Mouse (Mus musculus): ENCODE measurements around the gene Nampt. TPM values are rescaled to one million over a fixed set of nuclear protein-coding genes. Genes with fewer than 3 reads are reported as not detected.

The Nampt gene
- total and polyA plus RNA-seq, 2 experiments from 2014 or later = 28.6 to 55.1 TPM

- Histone ChIP-seq H3K27me3 (ENCODE audit: insufficient read depth, low read length) (no peaks in the 10 kb centered on the region), H3K4me2 (ENCODE audit: low read depth) (no peak overlapping the region), H3K4me1 (ENCODE audit: insufficient read depth) (no peaks in the 10 kb centered on the region), H3K36me3 (ENCODE audit: insufficient read depth) (no peaks in the 10 kb centered on the region), H3K4me3 (ENCODE audit: low read depth, low read length) (no peak overlapping the region), H3K9me3 (ENCODE audit: low read length) (no peaks in the 10 kb centered on the region), H3K9ac (no peak overlapping the region), H3K27ac (ENCODE audit: low read depth, low read length) (no peak overlapping the region)
- ATAC-seq (peak; percentile 71), DNase-seq (peak; percentile 87)
- WGBS = 50% methylated on average over 13 of the region's 13 CpGs
- TF ChIP-seq CTCF (IDR thresholded peaks at IDR 0.05; ENCODE audit: low read depth) = peak; percentile 98
Measured at GRCm38 (mm10) chr12:32897199-32898120, 78.1 kb downstream of the Nampt start.

DNA sequence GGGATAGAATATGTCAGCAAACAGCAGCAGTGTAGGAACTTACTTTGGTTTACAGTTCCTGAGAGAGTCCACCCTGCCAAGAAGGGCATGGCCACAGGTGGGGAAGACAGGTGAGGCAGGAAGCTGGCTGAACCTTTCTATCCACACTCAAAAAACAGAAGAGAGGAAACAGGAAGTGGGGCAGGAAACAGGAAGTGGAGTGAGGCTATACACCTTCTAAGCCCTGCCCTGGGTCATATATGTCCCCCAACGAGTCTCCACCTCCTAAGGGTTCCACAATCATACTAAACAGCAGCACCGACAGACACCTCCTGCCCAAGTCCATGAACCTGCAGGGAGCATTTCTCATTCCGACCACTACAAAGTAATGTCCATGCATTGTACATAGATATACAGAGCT is 81.7 kb downstream of the Nampt start:
- no peaks in the 10 kb centered on the region for H3K27me3 ChIP-seq (ENCODE audit: insufficient read depth, low read length)
- H3K4me1 ChIP-seq (ENCODE audit: insufficient read depth) = no peaks in the 10 kb centered on the region
- H3K4me2 ChIP-seq (ENCODE audit: low read depth) = no peak overlapping the region
- DNase-seq (no peak), ATAC-seq (no peak)
- no peak overlapping the region for H3K27ac ChIP-seq (ENCODE audit: low read depth, low read length)
- no peaks in the 10 kb centered on the region for H3K9me3 ChIP-seq (ENCODE audit: low read length)
- no peak overlapping the region for H3K9ac ChIP-seq
- H3K4me3 ChIP-seq (ENCODE audit: low read depth, low read length) = no peak overlapping the region
- TF ChIP-seq CTCF (IDR thresholded peaks at IDR 0.05; ENCODE audit: low read depth) = no peak
- WGBS = 83% methylated on average over 3 of the region's 3 CpGs
- no peaks in the 10 kb centered on the region for H3K36me3 ChIP-seq (ENCODE audit: insufficient read depth)

Other genes with a start within 250 kb of the Nampt start
- 18.5 and 21.3 TPM in 2 replicates for gene Sypl, start 134.3 kb downstream of the Nampt start, total RNA-seq (2014; rRNA removed)
- 35.2 and 40.1 TPM in 2 replicates for gene Sypl, start 134.3 kb downstream of the Nampt start, polyA plus RNA-seq (2015; fragmentation: Nextera tagmentation; extraction: Ambion mirVana)